Mouse (Mus musculus) liver, postnatal 0 days (tissue): ENCODE results near the gene Wdr25. TPM values are rescaled to one million over a fixed set of nuclear protein-coding genes. Genes with fewer than 3 reads are reported as not detected.

Experiments used
- ATAC-seq: fragments of 200-750 bp; cut with Nextera tagmentation; 2 replicates; pipeline ENCODE4 v1.8.0; 2017; ENCODE audit warnings: mild to moderate bottlenecking, moderate library complexity
- DNase-seq: peaks from one replicate; pipeline ENCODE4 v3.0.0-alpha.2; 2016
- H3K27ac ChIP-seq: fragments of 300-500 bp; sonication (generic); 2 replicates; pipeline ENCODE4 v1.5.1; 2014; ENCODE audit warnings: antibody characterized with exemption, moderate library complexity, mild to moderate bottlenecking, low read depth
- H3K27me3 ChIP-seq: fragments of 300-500 bp; sonication (generic); 2 replicates; pipeline ENCODE4 v1.6.1; 2014; ENCODE audit warnings: low read length, control low read depth, mixed read lengths; ENCODE audit not compliant: insufficient read depth
- H3K36me3 ChIP-seq: fragments of 300-500 bp; sonication (generic); replicated peaks from 2 replicates; pipeline ENCODE4 v1.6.1; 2014; ENCODE audit warnings: mild to moderate bottlenecking, control low read depth, low read length, moderate library complexity, mixed read lengths; ENCODE audit not compliant: insufficient read depth
- H3K4me1 ChIP-seq: fragments of 300-500 bp; sonication (generic); 2 replicates; pipeline ENCODE4 v1.6.1; 2014; ENCODE audit warnings: antibody characterized with exemption, mild to moderate bottlenecking, control low read depth; ENCODE audit not compliant: insufficient read depth
- H3K4me2 ChIP-seq: fragments of 300-500 bp; sonication (generic); 2 replicates; pipeline ENCODE4 v1.6.1; 2014; ENCODE audit warnings: low read depth, mild to moderate bottlenecking, low read length, moderate library complexity, mixed read lengths
- H3K4me3 ChIP-seq: fragments of 300-500 bp; sonication (generic); 2 replicates; pipeline ENCODE4 v1.5.1; 2014; ENCODE audit warnings: low read depth, low read length
- H3K9ac ChIP-seq: fragments of 300-500 bp; sonication (generic); replicated peaks from 2 replicates; pipeline ENCODE4 v1.6.1; 2014; ENCODE audit warnings: mild to moderate bottlenecking, moderate library complexity
- H3K9me3 ChIP-seq: fragments of 300-500 bp; sonication (generic); 2 replicates; pipeline ENCODE4 v1.6.1; 2016; ENCODE audit warnings: mild to moderate bottlenecking, control low read depth, low read length, mixed read lengths
- CTCF ChIP-seq: sonication (generic); IDR thresholded peaks from 2 replicates; pipeline ENCODE4 v1.5.1; 2016; ENCODE audit warnings: antibody characterized with exemption, low read depth
- EP300 ChIP-seq: IDR thresholded peaks from 2 replicates; pipeline ENCODE4 v1.6.1; 2016; ENCODE audit warnings: antibody characterized with exemption, low read depth, mild to moderate bottlenecking
- WGBS: fragments of 180-500 bp; shearing (Covaris S2); extraction: QIAGEN DNeasy Blood & Tissue Kit; methylation state at CpG from one replicate; pipeline ENCODE4 v1.1.7; 2014; ENCODE audit not compliant: insufficient replicate concordance; 5-methylcytosine and 5-hydroxymethylcytosine counted together
- polyA plus RNA-seq: library from polyadenylated mRNA; unstranded; fragments of >200 nt; fragmentation: Nextera tagmentation; extraction: Ambion mirVana; gene quantifications from 2 replicates; pipeline ENCODE4 v1.2.1, GENCODE M21; 2015

The Wdr25 gene
- polyA plus RNA-seq, 1 experiment from 2014 or later = 2.6 TPM

DNA sequence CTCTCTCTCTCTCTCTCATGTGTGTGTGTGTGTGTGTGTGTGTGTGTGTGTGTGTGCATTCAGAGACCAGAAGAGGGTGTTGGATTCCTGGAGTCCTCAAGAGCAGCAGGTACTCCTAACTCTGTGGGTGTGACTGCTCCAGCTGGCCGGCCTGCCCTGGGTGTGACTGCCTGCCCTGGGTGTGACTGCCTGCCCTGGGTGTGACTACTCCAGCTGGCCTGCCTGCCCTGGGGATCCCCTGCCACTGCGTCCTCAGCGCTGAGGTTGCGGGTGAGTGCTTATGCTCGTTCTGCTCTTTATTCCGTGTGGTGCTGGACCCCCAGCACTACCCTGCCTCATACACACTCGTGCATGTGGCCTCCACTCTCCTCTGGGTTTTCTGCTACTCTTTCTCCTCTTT, 109.5 kb downstream of the Wdr25 start:
- Histone ChIP-seq H3K27ac (no peak overlapping the region), H3K9ac (no peak overlapping the region), H3K4me1 (no peaks in the 10 kb centered on the region), H3K27me3 (no peaks in the 10 kb centered on the region), H3K9me3 (no peaks in the 10 kb centered on the region), H3K4me2 (no peak overlapping the region), H3K36me3 (no peaks in the 10 kb centered on the region), H3K4me3 (no peak overlapping the region)
- TF ChIP-seq EP300 = no peak
- TF ChIP-seq CTCF = no peak
- DNase-seq = no peak
- ATAC-seq = no peak
- WGBS = 73% methylated on average over 7 of the region's 7 CpGs

DNA sequence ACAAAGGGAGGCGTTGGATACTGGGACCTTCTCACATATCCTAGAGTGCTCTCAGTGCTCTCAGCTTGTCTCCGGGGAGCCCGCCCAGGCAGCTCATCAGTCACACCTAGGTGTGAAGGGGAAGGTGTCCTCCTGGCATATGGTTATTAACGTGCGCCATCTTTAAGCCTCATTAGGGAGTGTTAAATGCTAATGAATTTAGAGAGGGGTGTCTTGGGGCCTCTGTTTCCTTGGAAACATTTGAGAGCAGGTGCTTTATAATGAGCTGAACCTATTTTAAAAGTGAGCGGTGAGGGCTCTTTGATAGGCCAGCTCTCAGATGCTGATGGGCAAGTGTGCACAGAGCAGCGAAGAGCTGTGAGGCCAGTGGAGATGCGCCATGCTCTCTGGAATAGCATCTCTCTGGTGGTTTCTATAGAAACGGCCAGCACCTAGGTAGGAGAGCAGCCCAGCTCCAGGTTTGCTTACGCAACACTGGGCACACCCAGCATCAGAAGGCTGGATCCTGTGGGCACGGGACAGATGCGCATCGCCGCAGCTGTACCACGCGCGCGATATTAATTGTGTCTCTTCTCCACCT, 116.7 kb downstream of the Wdr25 start:
- Histone ChIP-seq H3K4me2 (no peak overlapping the region), H3K27ac (no peak overlapping the region), H3K27me3 (no peaks in the 10 kb centered on the region), H3K4me1 (no peaks in the 10 kb centered on the region), H3K9ac (no peak overlapping the region), H3K36me3 (no peaks in the 10 kb centered on the region), H3K9me3 (no peaks in the 10 kb centered on the region), H3K4me3 (no peak overlapping the region)
- DNase-seq (no peak), ATAC-seq (no peak)
- TF ChIP-seq CTCF = no peak
- no peak for TF ChIP-seq EP300
- WGBS = 82% methylated on average over 18 of the region's 18 CpGs

DNA sequence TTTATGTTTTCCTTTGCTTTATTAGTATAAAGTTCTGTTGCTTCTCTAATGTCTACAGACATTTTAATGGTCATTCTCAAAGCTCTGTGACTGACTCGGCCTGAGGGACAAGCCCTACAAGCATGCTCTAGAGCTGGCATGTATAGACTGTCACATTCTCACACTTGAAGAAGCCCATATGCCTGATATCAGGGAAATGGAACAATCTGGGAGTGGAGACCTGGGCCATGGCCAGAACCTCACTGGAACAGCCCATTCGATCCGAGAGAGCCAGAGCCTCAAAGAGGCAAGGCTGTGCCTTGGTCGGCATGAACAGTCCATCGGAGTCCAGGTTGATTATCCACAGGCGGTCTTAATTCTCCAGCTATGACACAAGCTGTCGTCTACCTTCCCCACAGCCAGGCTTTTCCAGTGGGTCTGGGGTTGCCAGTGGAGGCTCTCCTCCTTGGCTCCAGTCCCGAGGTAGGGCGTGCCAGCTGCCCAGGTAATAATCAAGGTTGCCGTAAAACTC, 128.8 kb downstream of the Wdr25 start:
- Histone ChIP-seq H3K9ac (no peak overlapping the region), H3K36me3 (no peaks in the 10 kb centered on the region), H3K27ac (no peak overlapping the region), H3K9me3 (no peaks in the 10 kb centered on the region), H3K4me1 (no peaks in the 10 kb centered on the region), H3K4me3 (no peak overlapping the region), H3K27me3 (no peaks in the 10 kb centered on the region), H3K4me2 (no peak overlapping the region)
- TF ChIP-seq CTCF (no peak), EP300 (no peak)
- ATAC-seq (no peak), DNase-seq (no peak)
- WGBS = 77% methylated on average over 10 of the region's 10 CpGs

DNA sequence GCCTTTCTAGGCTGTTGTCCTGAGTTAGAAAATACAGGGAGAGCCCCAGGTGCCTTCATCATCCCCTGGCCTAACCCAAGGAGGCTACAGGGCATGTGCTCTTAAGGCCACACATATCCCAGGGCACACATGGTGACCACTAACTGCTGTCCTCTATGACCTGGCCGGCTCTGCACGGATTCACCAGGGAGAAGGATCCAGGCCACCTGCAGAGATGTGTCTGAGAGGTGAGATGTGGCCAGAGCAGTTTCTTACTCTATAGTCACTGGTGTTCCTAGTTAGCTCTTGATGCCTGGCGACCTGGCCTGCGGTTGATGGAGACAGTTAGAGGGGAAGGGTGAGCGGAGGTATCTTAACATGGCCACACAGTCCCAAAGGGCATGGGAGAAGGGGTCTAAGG, 129.5 kb downstream of the Wdr25 start:
- DNase-seq (no peak), ATAC-seq (no peak)
- H3K4me3 ChIP-seq = no peak overlapping the region
- H3K27ac ChIP-seq = no peak overlapping the region
- no peak overlapping the region for H3K4me2 ChIP-seq
- H3K27me3 ChIP-seq = no peaks in the 10 kb centered on the region
- H3K9me3 ChIP-seq = no peaks in the 10 kb centered on the region
- 75% methylated on average over 5 of the region's 5 CpGs for WGBS
- TF ChIP-seq CTCF (no peak), EP300 (no peak)
- H3K9ac ChIP-seq = no peak overlapping the region
- H3K36me3 ChIP-seq = no peaks in the 10 kb centered on the region
- H3K4me1 ChIP-seq = no peaks in the 10 kb centered on the region

DNA sequence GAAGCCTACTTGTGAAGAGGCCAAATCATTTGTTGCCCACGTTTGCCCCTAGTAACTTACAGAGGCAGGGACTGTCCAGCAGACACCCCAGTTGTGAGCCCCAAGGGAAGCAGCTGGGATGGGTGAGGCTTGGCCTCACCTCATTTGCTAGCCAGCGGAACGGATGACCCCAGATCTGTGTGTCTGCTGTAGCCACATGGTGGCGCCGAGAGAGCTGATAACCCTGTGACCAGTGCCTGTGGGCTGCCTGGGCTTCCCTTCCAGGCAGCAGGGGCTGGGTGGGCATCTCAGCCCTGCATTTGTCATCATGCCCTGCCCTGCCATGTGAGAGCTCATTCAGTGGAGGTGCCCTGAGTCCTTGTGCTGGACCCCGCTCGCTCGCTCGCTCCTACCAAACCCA, 130.3 kb downstream of the Wdr25 start:
- TF ChIP-seq EP300 (no peak), CTCF (peak; percentile 32; the same call in 1 of the 2 replicates)
- Histone ChIP-seq H3K9me3 (no peaks in the 10 kb centered on the region), H3K9ac (no peak overlapping the region), H3K4me2 (no peak overlapping the region), H3K4me3 (no peak overlapping the region), H3K4me1 (no peaks in the 10 kb centered on the region), H3K36me3 (no peaks in the 10 kb centered on the region), H3K27ac (no peak overlapping the region), H3K27me3 (no peaks in the 10 kb centered on the region)
- ATAC-seq = no peak
- DNase-seq = no peak
- WGBS = 61% methylated on average over 9 of the region's 9 CpGs

DNA sequence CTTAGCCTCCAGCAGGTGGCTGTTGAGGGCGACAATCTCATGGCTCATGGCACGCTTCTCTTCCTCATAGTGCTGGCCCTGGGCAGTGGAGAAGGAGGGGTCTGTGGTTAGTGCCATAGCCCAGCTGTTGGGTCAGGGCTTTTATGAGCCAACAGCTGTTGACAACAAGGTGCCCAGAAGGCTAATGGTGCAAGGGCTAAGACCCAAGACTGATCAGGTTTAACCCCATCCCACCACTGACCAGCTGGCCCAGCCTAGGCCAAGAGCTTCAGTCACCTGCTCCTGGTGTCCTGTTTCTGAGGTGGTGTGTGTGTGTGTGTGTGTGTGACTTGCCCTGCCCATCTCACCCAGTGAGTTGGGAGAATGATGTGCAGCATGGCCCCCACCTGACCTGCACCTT, 143.6 kb downstream of the Wdr25 start:
- no peaks in the 10 kb centered on the region for H3K4me1 ChIP-seq
- no peak for TF ChIP-seq CTCF
- TF ChIP-seq EP300 = no peak
- H3K27me3 ChIP-seq = peaks cover 17% of the 10 kb centered on the region; the same call in 1 of the 2 replicates
- no peak overlapping the region for H3K27ac ChIP-seq
- H3K4me2 ChIP-seq = no peak overlapping the region
- no peak overlapping the region for H3K9ac ChIP-seq
- no peak overlapping the region for H3K4me3 ChIP-seq
- H3K9me3 ChIP-seq = no peaks in the 10 kb centered on the region
- no peak for ATAC-seq
- DNase-seq = no peak
- no peaks in the 10 kb centered on the region for H3K36me3 ChIP-seq
- WGBS = 85% methylated on average over 2 of the region's 2 CpGs
